Mouse (Mus musculus): ENCODE measurements around the gene Dennd4b.

DNA sequence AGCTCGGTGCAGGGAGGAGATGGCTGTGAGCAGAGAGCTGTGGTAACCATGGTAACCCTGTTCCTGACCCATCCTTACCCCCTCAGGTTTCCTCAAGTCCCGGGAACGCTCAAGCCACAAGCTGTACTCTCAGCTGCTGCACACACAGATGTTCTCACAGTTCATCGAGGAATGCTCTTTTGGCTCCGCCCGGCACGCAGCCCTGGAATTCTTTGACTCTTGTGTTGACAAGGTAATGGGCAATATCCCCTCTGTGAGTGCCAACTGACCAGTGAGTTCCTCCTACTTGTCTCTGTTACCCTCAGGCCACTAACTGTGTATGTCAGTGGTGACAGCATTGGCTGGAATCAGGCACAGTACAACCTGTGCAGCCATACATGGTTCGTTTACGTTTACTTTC, 7.2 kb downstream of the Dennd4b start:
- TF ChIP-seq POLR2A (IDR thresholded peaks at IDR 0.05; ENCODE audit: borderline replicate concordance, control insufficient read depth, low read depth, low read length) (no peak), CTCF (IDR thresholded peaks at IDR 0.05; ENCODE audit: control insufficient read depth, insufficient read depth, low read length) (no peak)
